Mouse (Mus musculus): ENCODE data around the gene Bcas1.

Gene Bcas1

GRCm38 (mm10) chr2:170349096-170349495, 78.5 kb downstream of the Bcas1 start:
- DNase-seq (ENCODE audit: low read depth, low spot score), result no peak

GRCm38 (mm10) chr2:170347131-170347765, 80.4 kb downstream of the Bcas1 start:
- no peak for DNase-seq (ENCODE audit: low read depth, low spot score)

GRCm38 (mm10) chr2:170345410-170345793, 82.2 kb downstream of the Bcas1 start:
- no peak for DNase-seq (ENCODE audit: low read depth, low spot score)

GRCm38 (mm10) chr2:170344502-170345409, 82.9 kb downstream of the Bcas1 start:
- DNase-seq (ENCODE audit: low read depth, low spot score), result no peak

- no peak for DNase-seq (ENCODE audit: low read depth, low spot score)
Measured at GRCm38 (mm10) chr2:170343819-170344317, 83.8 kb downstream of the Bcas1 start.

GRCm38 (mm10) chr2:170343133-170343818, 84.4 kb downstream of the Bcas1 start:
- DNase-seq (ENCODE audit: low read depth, low spot score), result peak; percentile 51

GRCm38 (mm10) chr2:170342312-170342830, 85.3 kb downstream of the Bcas1 start:
- DNase-seq (ENCODE audit: low read depth, low spot score), result no peak

DNA sequence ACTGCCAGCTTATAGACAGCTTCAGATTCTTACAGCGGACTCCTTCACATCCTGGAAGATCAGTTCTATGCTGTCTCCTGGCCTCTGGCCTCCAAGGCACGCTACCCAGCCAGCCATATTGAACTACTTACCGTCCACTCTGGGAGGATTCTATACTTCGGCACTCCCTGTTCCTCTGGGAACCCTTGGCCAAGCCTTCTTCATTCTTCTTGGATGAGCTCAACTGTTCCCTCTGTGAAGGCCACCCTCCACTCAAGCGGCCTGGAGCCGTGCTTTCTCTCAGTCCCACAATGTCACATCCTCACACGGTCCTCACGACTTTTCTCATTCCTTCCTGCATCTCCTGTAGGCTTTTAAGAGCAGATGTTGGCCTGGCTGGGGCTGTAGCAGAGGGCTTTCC, 86.5 kb downstream of the Bcas1 start:
- no peak for DNase-seq (ENCODE audit: low read depth, low spot score)

DNA sequence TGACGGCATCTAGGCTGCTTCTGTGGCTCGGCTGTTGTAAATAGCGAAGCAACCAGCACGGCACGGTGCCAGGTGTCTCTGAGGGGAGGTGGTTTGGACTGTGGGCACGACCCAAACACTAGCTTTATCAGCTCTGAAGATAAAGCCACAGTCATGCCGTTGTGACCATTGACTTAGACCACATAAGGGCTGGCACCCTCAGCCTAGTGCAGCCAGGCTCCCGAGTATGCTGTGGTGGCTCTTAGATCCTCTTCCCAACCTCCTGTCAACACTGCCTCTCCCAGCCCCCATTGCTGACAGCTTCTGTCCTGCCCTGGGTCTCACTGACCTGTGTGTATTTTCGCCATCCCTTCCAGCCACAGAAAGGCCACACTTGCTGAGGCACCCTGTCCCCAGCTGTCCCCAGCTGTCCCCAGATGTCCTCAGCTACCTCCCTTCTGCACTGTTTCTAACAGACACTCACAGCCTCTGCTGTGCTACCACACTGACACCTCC, 91.3 kb downstream of the Bcas1 start:
- no peak for DNase-seq (ENCODE audit: low read depth, low spot score)

DNA sequence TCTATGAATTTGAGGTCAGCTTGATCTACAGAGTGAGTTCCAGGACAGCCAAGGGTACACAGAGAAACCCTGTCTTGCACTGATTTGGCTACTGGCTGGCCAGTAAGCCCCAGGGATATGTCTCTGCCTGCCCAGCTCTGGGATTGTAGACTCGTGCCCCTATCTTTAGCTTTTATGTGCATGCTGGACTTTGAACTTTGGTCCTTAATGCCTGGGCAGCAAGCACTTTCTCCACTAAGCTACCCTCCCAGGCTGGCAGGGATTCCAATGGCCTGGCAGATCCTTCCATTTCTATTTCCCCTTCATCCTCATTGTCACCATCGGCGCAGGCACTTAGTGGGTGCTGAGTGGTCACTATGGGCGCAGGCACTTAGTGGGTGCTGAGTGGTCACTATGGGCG, 92.5 kb downstream of the Bcas1 start:
- no peak for DNase-seq (ENCODE audit: low read depth, low spot score)

DNA sequence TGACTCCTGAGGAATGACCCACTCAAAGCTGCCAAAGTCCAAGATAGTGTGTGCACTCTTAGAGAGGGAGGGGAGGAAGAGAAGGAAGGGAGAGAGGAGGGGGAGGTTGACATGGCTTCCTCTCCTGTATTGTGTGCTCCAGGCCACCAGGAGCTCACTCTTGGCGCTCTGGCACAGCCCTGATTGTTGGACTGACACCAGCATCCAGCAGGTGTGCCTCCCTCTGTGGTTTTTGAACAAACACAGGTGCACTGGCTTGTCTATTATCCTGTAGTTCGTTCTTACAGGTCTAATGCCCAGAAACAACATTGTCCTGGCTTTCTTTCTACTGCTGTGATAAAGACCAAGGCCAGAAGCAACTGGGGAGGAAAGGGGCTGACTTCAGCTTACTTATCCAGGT, 95.8 kb downstream of the Bcas1 start:
- no peak for DNase-seq (ENCODE audit: low read depth, low spot score)

GRCm38 (mm10) chr2:170330466-170330865, 97.2 kb downstream of the Bcas1 start:
- DNase-seq (ENCODE audit: low read depth, low spot score), result no peak

DNA sequence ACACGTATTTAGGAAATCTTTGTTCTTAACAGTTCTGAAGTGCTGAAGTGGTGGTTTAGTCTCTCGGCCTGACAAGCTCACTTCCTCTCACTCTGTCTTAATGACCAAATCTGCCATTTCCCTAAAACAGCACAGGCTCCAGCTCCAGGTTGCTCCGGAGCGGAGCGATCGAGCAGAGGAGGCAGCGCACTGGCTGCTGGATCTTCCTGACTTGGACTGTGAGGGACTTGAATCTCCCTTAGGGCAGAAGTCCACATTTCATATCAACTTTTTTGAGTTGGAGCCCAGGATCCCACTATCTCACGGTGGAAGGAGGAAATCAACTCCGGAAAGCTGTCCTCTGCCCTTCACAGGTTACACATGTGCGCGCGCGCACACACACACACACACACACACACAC, 97.7 kb downstream of the Bcas1 start:
- no peak for DNase-seq (ENCODE audit: low read depth, low spot score)

- peak; percentile 39 for DNase-seq (ENCODE audit: low read depth, low spot score)
Measured at GRCm38 (mm10) chr2:170323925-170324347, 103.7 kb downstream of the Bcas1 start.

GRCm38 (mm10) chr2:170322013-170322414, 105.6 kb downstream of the Bcas1 start:
- no peak for DNase-seq (ENCODE audit: low read depth, low spot score)

GRCm38 (mm10) chr2:170321579-170321978, 106.1 kb downstream of the Bcas1 start:
- DNase-seq (ENCODE audit: low read depth, low spot score), result no peak

DNA sequence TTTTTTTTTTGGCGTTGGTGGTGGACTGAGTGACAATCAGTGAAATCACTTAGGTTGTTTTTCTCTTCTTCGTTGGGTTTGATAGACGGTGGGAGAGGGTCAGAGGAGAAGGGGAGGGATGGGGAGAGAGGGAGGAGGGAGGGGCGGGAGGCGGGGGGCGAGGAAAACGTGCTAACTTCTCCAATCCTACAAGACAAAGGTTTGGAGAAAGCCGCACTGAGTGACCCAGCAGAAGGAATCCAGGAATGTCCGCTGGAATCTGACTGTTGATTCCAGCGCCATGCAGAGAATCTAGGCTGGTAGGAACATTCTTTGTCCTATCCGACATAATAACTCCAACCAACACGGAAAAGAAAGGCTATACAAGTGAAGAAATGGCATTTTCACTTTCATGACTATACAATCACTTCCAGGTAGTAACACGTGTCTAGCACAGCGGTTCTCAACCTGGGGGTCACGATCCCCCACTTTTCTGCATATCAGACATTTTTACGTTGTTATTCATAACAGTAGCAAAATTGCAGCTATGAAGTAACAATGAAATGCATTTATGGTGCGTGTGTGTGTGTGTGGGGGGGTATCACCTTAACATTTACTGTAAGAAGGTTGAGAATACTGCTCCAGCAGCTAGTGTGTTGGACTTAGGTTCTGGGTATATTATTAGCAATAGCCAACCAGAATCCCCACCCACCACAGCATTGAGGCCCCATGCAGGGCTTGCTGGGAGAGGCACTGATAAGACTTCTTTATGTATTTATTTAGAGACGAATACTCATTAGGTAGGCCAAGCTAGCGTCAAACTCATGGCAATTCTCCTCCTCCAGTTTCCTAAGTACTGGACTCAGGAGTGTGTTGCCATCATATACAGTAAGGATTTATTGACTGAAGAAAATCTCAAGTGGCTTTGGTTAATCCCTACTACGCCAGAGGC, 107.8 kb downstream of the Bcas1 start:
- DNase-seq (ENCODE audit: low read depth, low spot score), result no peak

GRCm38 (mm10) chr2:170318713-170319532, 108.7 kb downstream of the Bcas1 start:
- peak; percentile 59 for DNase-seq (ENCODE audit: low read depth, low spot score)

DNA sequence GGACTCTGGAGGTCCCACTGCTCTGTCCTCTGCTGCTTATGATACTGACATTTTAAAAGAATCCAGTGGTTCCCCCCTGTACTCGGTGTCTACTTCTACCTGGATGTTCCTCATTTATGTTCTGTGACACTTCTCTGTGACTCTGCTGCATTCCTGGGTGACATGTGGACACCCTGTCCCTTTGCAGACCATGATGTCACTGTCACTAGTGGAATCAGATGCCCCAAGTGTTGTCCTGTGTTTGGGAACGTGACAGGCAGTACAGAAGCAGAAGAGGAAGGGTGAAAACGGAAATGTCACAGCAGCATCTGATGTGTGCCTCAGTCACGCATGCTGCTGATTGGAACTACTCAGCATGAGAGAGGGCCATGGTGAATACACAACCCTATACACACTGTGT, 110.9 kb downstream of the Bcas1 start:
- no peak for DNase-seq (ENCODE audit: low read depth, low spot score)

DNA sequence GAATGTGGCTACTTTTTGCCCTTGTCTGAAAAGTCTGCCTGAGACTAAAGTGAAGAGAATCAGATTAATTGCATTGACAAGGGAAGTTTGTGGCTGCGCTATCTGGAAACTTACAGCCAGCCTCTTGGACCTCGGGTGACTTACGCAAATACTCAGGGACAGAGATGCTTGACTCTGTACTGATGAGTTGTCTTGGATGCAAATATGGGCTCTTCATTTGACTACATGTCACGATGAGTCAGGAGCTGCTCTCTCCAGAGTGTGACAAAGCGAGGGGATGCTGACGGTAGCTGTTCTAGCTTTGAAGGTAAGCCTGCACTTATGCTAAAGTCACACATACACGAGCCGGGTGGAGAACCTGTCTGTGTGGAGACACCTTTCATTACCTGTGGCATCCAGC, 111.3 kb downstream of the Bcas1 start:
- DNase-seq (ENCODE audit: low read depth, low spot score), result no peak

All from retina, postnatal 7 days (tissue).